Mouse (Mus musculus): ENCODE measurements around the gene Sptan1.
A peak's percentile ranks its signal among the peaks of the same experiment; 100 is the strongest.

Gene Sptan1

DNA sequence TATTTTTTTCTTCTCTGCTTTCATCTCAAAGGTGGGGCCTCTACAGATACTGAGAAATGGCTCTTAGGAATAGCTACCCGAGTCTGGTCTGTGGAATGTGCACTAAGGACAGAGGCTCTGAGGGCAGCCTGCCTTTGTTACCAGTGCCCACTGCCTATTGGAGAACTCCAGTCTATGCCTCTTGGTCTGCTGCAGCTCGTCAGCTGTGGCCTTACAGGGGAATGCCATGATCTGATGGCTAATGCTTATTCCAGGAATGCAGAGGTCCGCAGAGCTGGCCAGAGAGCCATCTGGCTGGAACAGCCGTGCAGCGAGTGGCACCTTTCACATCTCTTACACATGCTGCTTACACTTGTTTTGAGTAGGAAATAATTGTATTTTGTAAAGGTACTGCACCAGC lies 2.4 kb downstream of the Sptan1 start:
- H3K27me3 ChIP-seq (ENCODE audit: control insufficient read depth, insufficient read depth, low read length, poor library complexity, severe bottlenecking): no peaks in the 10 kb centered on the region
- DNase-seq (ENCODE audit: low read depth, low spot score): no peak
- no peaks in the 10 kb centered on the region for H3K36me3 ChIP-seq (ENCODE audit: control insufficient read depth, insufficient read depth, low read length, poor library complexity, severe bottlenecking)

- Histone ChIP-seq H3K36me3 (ENCODE audit: control insufficient read depth, insufficient read depth, low read length, poor library complexity, severe bottlenecking) (no peaks in the 10 kb centered on the region), H3K27me3 (ENCODE audit: control insufficient read depth, insufficient read depth, low read length, poor library complexity, severe bottlenecking) (no peaks in the 10 kb centered on the region)
- no peak for DNase-seq (ENCODE audit: low read depth, low spot score)
These were observed 3.3 kb downstream of the Sptan1 start for GRCm38 (mm10) chr2:29968638-29969037.

DNA sequence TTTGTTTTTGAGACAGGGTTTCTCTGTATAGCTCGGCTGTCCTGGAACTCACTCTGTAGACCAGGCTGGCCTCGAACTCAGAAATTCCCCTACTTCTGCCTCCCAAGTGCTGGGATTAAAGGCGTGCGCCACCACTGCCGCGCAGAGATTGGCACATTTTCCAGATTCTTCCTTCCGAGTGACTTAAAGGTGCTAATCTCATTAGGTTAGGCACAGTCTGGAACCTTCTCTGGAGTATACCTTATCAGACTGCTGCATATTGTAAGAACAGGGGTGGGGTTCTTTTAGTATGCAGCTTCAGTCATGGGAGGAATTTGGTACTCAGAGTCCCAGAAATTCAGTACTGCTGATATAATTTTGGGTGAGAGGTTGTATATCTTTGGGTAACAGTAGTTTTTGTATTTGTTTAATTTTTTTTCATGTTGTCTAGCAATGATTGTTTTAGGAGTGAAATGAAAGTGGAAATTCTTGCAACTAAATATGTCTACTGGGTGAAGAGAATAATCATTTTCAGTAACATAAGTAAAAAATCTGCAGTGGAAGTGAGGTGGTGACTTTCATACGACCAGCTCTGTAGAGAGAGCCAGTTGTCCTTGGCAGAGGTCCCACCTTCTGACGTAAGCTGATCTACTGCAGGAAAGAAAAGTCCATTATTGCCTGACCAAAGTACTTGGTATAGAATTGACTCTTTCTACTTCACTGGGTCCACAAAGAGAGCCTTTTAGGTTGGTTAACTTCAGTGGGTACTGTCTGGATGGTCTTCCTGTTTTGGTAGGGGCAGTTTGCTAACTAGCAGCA lies 6.7 kb downstream of the Sptan1 start:
- Histone ChIP-seq H3K27me3 (ENCODE audit: control insufficient read depth, insufficient read depth, low read length, poor library complexity, severe bottlenecking) (no peaks in the 10 kb centered on the region), H3K36me3 (ENCODE audit: control insufficient read depth, insufficient read depth, low read length, poor library complexity, severe bottlenecking) (no peaks in the 10 kb centered on the region)
- DNase-seq (ENCODE audit: low read depth, low spot score): no peak

- H3K36me3 ChIP-seq (ENCODE audit: control insufficient read depth, insufficient read depth, low read length, poor library complexity, severe bottlenecking): peaks cover 2% of the 10 kb centered on the region; the same call in 1 of the 2 replicates
- no peak for DNase-seq (ENCODE audit: low read depth, low spot score)
These were observed 8.2 kb downstream of the Sptan1 start for GRCm38 (mm10) chr2:29973525-29973924.

DNA sequence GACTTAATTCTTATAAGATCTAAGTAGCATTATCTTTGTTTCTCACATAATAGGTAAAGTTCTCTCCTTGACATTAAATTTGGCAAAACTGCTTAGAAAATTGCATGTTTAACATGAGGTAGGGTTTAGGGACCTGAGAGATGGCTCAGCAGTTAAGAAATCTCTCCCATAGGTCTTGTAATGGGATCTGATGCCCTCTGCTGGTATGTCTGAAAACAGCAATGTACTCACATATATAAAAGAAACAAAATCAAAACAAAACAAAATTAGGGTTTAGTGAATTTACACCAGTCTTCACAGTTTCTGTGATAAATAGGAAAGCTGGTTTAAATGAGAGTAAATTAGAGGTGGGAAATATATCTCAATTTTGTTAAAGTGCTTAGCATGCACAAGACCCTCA lies 11.9 kb downstream of the Sptan1 start:
- peak; percentile 80 for DNase-seq (ENCODE audit: low read depth, low spot score)
- Histone ChIP-seq H3K27me3 (ENCODE audit: control insufficient read depth, insufficient read depth, low read length, poor library complexity, severe bottlenecking) (no peaks in the 10 kb centered on the region), H3K36me3 (ENCODE audit: control insufficient read depth, insufficient read depth, low read length, poor library complexity, severe bottlenecking) (peaks cover 5% of the 10 kb centered on the region)

More at GRCm38 (mm10) chr2:29973525-29973924, 8.2 kb downstream of the Sptan1 start:
- H3K27me3 ChIP-seq (ENCODE audit: control insufficient read depth, insufficient read depth, low read length, poor library complexity, severe bottlenecking): no peaks in the 10 kb centered on the region

DNA sequence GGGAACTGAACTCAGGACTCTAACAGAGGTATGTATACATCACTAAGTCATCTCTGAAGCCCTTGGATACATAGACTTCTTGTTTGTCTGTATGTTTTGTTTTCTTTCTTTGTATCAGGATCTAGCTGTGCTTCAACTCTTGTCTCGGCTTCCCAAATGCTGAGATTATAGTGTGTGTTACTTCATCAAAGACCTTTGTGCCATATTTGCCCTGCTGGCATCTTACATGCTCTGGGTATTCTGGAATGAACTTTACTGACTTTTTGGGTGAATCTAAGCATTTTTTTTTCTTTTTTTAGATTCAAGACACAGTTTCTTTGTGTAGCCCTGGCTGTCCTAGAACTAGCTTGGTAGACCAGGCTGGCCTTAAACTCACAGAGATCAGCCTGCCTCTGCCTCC lies 15.3 kb downstream of the Sptan1 start:
- H3K27me3 ChIP-seq (ENCODE audit: control insufficient read depth, insufficient read depth, low read length, poor library complexity, severe bottlenecking): no peaks in the 10 kb centered on the region
- DNase-seq (ENCODE audit: low read depth, low spot score): no peak
- H3K36me3 ChIP-seq (ENCODE audit: control insufficient read depth, insufficient read depth, low read length, poor library complexity, severe bottlenecking): peaks cover 12% of the 10 kb centered on the region

GRCm38 (mm10) chr2:29991962-29992361 lies 26.6 kb downstream of the Sptan1 start:
- no peak for DNase-seq (ENCODE audit: low read depth, low spot score)
- Histone ChIP-seq H3K27me3 (ENCODE audit: control insufficient read depth, insufficient read depth, low read length, poor library complexity, severe bottlenecking) (no peaks in the 10 kb centered on the region), H3K36me3 (ENCODE audit: control insufficient read depth, insufficient read depth, low read length, poor library complexity, severe bottlenecking) (peaks cover 30% of the 10 kb centered on the region)

DNA sequence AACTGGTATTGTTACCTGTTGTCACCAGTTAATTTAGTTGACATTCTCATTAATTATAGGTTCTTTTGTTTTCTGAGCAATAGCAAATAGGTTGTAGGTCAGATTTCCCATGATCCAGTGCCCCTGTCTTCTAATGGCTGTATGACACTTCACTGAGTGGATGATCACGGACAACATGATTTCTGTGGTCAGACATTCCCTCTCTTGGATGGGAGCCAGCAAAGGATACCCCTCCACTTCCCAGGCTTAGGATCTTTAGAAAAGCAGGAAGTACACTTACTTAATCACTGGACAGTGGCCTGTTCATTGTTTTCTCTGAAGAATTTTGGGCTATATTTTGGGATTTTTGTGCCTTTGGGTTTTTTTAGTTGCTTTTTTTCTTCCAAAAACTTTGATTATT lies 43.7 kb downstream of the Sptan1 start:
- H3K27me3 ChIP-seq (ENCODE audit: control insufficient read depth, insufficient read depth, low read length, poor library complexity, severe bottlenecking): no peaks in the 10 kb centered on the region
- no peak for DNase-seq (ENCODE audit: low read depth, low spot score)
- H3K36me3 ChIP-seq (ENCODE audit: control insufficient read depth, insufficient read depth, low read length, poor library complexity, severe bottlenecking): peaks cover 26% of the 10 kb centered on the region

DNA sequence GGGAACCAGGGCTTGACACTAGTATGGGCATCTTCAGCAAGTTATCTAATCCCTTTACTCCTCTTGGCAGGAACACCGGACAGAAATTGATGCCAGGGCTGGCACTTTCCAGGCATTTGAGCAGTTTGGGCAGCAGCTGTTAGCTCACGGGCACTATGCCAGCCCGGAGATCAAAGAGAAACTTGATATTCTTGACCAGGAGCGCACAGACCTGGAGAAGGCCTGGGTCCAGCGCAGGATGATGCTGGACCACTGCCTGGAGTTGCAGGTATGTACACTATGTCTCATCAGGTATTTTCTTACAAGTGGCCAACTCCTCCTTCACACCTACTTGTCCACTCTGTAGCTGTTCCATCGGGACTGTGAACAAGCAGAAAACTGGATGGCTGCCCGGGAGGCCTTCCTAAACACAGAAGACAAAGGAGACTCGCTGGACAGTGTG lies 45.5 kb downstream of the Sptan1 start:
- DNase-seq (ENCODE audit: low read depth, low spot score): no peak

GRCm38 (mm10) chr2:30014326-30014966 lies 49.1 kb downstream of the Sptan1 start:
- peaks cover 36% of the 10 kb centered on the region for H3K36me3 ChIP-seq (ENCODE audit: control insufficient read depth, insufficient read depth, low read length, poor library complexity, severe bottlenecking)
- DNase-seq (ENCODE audit: low read depth, low spot score): no peak
- no peaks in the 10 kb centered on the region for H3K27me3 ChIP-seq (ENCODE audit: control insufficient read depth, insufficient read depth, low read length, poor library complexity, severe bottlenecking)

More for the DNA sequence above, 45.5 kb downstream of the Sptan1 start:
- peaks cover 35% of the 10 kb centered on the region for H3K36me3 ChIP-seq (ENCODE audit: control insufficient read depth, insufficient read depth, low read length, poor library complexity, severe bottlenecking)
- no peaks in the 10 kb centered on the region for H3K27me3 ChIP-seq (ENCODE audit: control insufficient read depth, insufficient read depth, low read length, poor library complexity, severe bottlenecking)

GRCm38 (mm10) chr2:30025454-30025853 lies 60.1 kb downstream of the Sptan1 start:
- no peak for DNase-seq (ENCODE audit: low read depth, low spot score)
- H3K27me3 ChIP-seq (ENCODE audit: control insufficient read depth, insufficient read depth, low read length, poor library complexity, severe bottlenecking): no peaks in the 10 kb centered on the region
- H3K36me3 ChIP-seq (ENCODE audit: control insufficient read depth, insufficient read depth, low read length, poor library complexity, severe bottlenecking): peaks cover 19% of the 10 kb centered on the region

- no peak for DNase-seq (ENCODE audit: low read depth, low spot score)
- no peaks in the 10 kb centered on the region for H3K27me3 ChIP-seq (ENCODE audit: control insufficient read depth, insufficient read depth, low read length, poor library complexity, severe bottlenecking)
These were observed 61.6 kb downstream of the Sptan1 start for GRCm38 (mm10) chr2:30026997-30027396.

DNA sequence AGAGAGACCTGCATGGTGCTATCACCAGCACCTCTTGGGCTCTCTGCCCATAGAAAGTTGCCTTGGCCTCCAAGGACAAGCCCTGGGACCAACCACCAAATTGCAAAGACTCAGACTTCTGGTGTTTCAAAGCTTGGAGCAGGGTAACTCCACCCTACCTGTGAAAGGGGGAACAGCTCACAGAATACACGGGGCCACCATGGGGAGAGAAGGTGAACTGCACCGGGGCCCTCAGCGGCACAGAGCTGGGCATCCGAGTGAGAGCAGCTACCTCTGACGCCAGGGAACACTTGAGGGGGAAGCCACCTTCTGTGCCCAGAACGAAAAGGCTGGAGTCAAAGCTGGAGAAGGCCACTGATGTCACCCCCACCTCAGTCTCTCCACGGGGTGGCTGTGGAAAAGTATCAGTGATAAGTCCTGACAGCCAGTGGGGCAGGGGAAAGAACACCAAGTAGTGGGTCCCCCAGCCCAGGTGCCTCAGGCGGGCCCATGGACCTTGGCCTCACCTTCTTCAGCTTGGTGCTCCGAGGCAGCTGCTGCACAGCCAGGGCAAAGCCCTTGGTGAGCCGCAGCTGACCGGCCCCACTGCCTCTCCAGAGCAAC lies 67.0 kb downstream of the Sptan1 start:
- no peaks in the 10 kb centered on the region for H3K27me3 ChIP-seq (ENCODE audit: control insufficient read depth, insufficient read depth, low read length, poor library complexity, severe bottlenecking)
- H3K36me3 ChIP-seq (ENCODE audit: control insufficient read depth, insufficient read depth, low read length, poor library complexity, severe bottlenecking): peaks cover 7% of the 10 kb centered on the region; the same call in 1 of the 2 replicates
- peak; percentile 25 for DNase-seq (ENCODE audit: low read depth, low spot score)

More at GRCm38 (mm10) chr2:30026997-30027396, 61.6 kb downstream of the Sptan1 start:
- peaks cover 16% of the 10 kb centered on the region for H3K36me3 ChIP-seq (ENCODE audit: control insufficient read depth, insufficient read depth, low read length, poor library complexity, severe bottlenecking)

- Histone ChIP-seq H3K27me3 (ENCODE audit: control insufficient read depth, insufficient read depth, low read length, poor library complexity, severe bottlenecking) (no peaks in the 10 kb centered on the region), H3K36me3 (ENCODE audit: control insufficient read depth, insufficient read depth, low read length, poor library complexity, severe bottlenecking) (peaks cover 2% of the 10 kb centered on the region; the same call in 1 of the 2 replicates)
- DNase-seq (ENCODE audit: low read depth, low spot score): no peak
These were observed 67.6 kb downstream of the Sptan1 start for GRCm38 (mm10) chr2:30032957-30033356.

DNA sequence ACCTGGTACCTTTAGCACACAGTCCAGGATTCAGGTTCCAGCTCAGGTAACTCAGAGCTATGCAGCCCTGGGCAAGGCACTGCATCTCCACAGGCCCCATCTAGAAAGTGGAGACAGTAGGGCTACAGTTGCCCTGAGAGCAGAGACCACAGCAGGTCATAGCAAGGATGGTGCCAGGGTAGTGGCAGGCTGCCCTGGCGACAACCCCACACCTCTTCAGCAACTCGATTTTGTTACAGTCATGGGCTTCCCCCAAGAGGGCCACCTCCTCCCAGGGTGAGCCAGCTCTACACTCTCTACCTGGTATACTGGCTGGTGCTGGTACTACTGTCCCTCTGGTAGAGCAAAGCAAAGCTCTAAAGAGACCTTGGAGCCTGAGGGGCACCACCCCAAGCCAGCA lies 72.4 kb downstream of the Sptan1 start:
- H3K36me3 ChIP-seq (ENCODE audit: control insufficient read depth, insufficient read depth, low read length, poor library complexity, severe bottlenecking): no peaks in the 10 kb centered on the region
- H3K27me3 ChIP-seq (ENCODE audit: control insufficient read depth, insufficient read depth, low read length, poor library complexity, severe bottlenecking): no peaks in the 10 kb centered on the region
- DNase-seq (ENCODE audit: low read depth, low spot score): no peak
